Mouse (Mus musculus) CH12.LX (cell line): ENCODE data around the gene Zkscan7. TPM values are rescaled to one million over a fixed set of nuclear protein-coding genes. Genes with fewer than 3 reads are reported as not detected.

Experiments used
- DNase-seq: peaks from one replicate; pipeline ENCODE4 v3.0.0-alpha.2; 2013; ENCODE audit errors: extremely low read depth
- H3K27ac ChIP-seq: 2 replicates; pipeline ENCODE4 v1.5.1; 2012; ENCODE audit warnings: low read depth, mild to moderate bottlenecking, control low read depth, moderate library complexity; ENCODE audit not compliant: insufficient read depth
- H3K27me3 ChIP-seq: replicated peaks from 2 replicates; pipeline ENCODE3; 2012; ENCODE audit warnings: inconsistent platforms
- H3K36me3 ChIP-seq, 2 experiments: replicated peaks in 1 of 2; 2 replicates each; pipeline versions ENCODE3 to v1.6.1; 2012; ENCODE audit warnings: inconsistent platforms in 1 of 2, low read length in 1 of 2, mild to moderate bottlenecking in 1 of 2, mixed read lengths in 1 of 2, moderate library complexity in 1 of 2; ENCODE audit not compliant: control insufficient read depth in 1 of 2, insufficient read depth in 1 of 2
- H3K4me1 ChIP-seq, 2 experiments: 2 replicates each; pipeline ENCODE4 v1.6.1; 2012; ENCODE audit warnings: inconsistent platforms in 1 of 2, moderate library complexity in 1 of 2; ENCODE audit not compliant: insufficient read depth in 2 of 2, control insufficient read depth in 1 of 2
- H3K4me2 ChIP-seq: 2 replicates; pipeline ENCODE4 v1.6.1; 2012; ENCODE audit warnings: low read depth, mild to moderate bottlenecking, control low read depth; ENCODE audit not compliant: poor library complexity, insufficient read depth, severe bottlenecking
- H3K4me3 ChIP-seq, 3 experiments: fragments of 150-350 bp in 1 of 3; sonication (generic) in 1 of 3; replicated peaks in 1 of 3; 2 replicates each; pipeline versions ENCODE3 to v1.5.1; 2011 to 2012; ENCODE audit warnings: low read depth in 2 of 3, low read length in 2 of 3, mild to moderate bottlenecking in 2 of 3, moderate library complexity in 2 of 3, control low read depth in 1 of 3, improper control_type of control experiment in 1 of 3, inconsistent platforms in 1 of 3, mixed read lengths in 1 of 3; ENCODE audit not compliant: poor library complexity in 1 of 3
- H3K79me2 ChIP-seq: replicated peaks from 2 replicates; pipeline ENCODE4 v1.6.1; 2012; ENCODE audit warnings: mild to moderate bottlenecking, moderate library complexity; ENCODE audit not compliant: control insufficient read depth, poor library complexity, insufficient read depth, severe bottlenecking; ENCODE audit errors: extremely low read depth
- H3K9ac ChIP-seq: 2 replicates; pipeline ENCODE4 v1.6.1; 2012; ENCODE audit warnings: low read depth, mild to moderate bottlenecking, control low read depth, moderate library complexity; ENCODE audit not compliant: insufficient read depth
- H3K9me3 ChIP-seq: replicated peaks from 2 replicates; pipeline ENCODE3; 2012; ENCODE audit warnings: low read length, inconsistent platforms, mixed read lengths
- CHD2 ChIP-seq: IDR thresholded peaks from 2 replicates; pipeline ENCODE4 v1.6.1; 2011; ENCODE audit warnings: low read length, improper control_type of control experiment
- CTCF ChIP-seq, 2 experiments: IDR thresholded peaks in 1 of 2; conservative IDR thresholded peaks in 1 of 2; 2 replicates each; pipeline ENCODE4 v1.5.1; 2011 to 2012; ENCODE audit warnings: low read depth in 2 of 2, low read length in 2 of 2, improper control_type of control experiment in 1 of 2, inconsistent platforms in 1 of 2, mild to moderate bottlenecking in 1 of 2, moderate library complexity in 1 of 2
- ELF1 ChIP-seq: IDR thresholded peaks from 2 replicates; pipeline ENCODE4 v1.6.1; 2014; ENCODE audit warnings: low read depth, mild to moderate bottlenecking, inconsistent platforms, low read length, improper control_type of control experiment
- ETS1 ChIP-seq: conservative IDR thresholded peaks from 2 replicates; pipeline ENCODE4 v1.6.1; 2012; ENCODE audit warnings: low read depth, mild to moderate bottlenecking, inconsistent platforms, low read length, improper control_type of control experiment, moderate library complexity
- GABPA ChIP-seq: IDR thresholded peaks from 2 replicates; pipeline ENCODE4 v1.6.1; 2012; ENCODE audit warnings: low read depth, low read length, improper control_type of control experiment, inconsistent platforms; ENCODE audit not compliant: insufficient replicate concordance
- HCFC1 ChIP-seq: IDR thresholded peaks from 2 replicates; pipeline ENCODE4 v1.6.1; 2012; ENCODE audit warnings: low read depth, mild to moderate bottlenecking, inconsistent platforms, low read length, improper control_type of control experiment
- IRF4 ChIP-seq: IDR thresholded peaks from 2 replicates; pipeline ENCODE4 v1.6.1; 2014; ENCODE audit warnings: low read depth, mild to moderate bottlenecking, inconsistent platforms, low read length, improper control_type of control experiment
- JUN ChIP-seq: IDR thresholded peaks from 2 replicates; pipeline ENCODE4 v1.6.1; 2011; ENCODE audit warnings: low read depth, mild to moderate bottlenecking, low read length, improper control_type of control experiment, moderate library complexity; ENCODE audit not compliant: insufficient read depth
- JUND ChIP-seq: conservative IDR thresholded peaks from 2 replicates; pipeline ENCODE4 v1.6.1; 2011; ENCODE audit warnings: low read depth, low read length, improper control_type of control experiment
- MAFK ChIP-seq: IDR thresholded peaks from 2 replicates; pipeline ENCODE4 v1.6.1; 2011; ENCODE audit warnings: low read length, improper control_type of control experiment; ENCODE audit not compliant: insufficient replicate concordance
- MYC ChIP-seq: IDR thresholded peaks from 2 replicates; pipeline ENCODE4 v1.6.1; 2011; ENCODE audit warnings: low read depth, mild to moderate bottlenecking, improper control_type of control experiment, low read length
- NELFE ChIP-seq: IDR thresholded peaks from 2 replicates; pipeline ENCODE4 v1.6.1; 2011; ENCODE audit warnings: low read depth, low read length, improper control_type of control experiment
- NRF1 ChIP-seq: IDR thresholded peaks from 2 replicates; pipeline ENCODE4 v1.6.1; 2014; ENCODE audit warnings: low read depth, mild to moderate bottlenecking, inconsistent platforms, low read length, improper control_type of control experiment, moderate library complexity
- POLR2A ChIP-seq: IDR thresholded peaks from 2 replicates; pipeline ENCODE4 v1.6.1; 2011; ENCODE audit warnings: low read depth, mild to moderate bottlenecking, improper control_type of control experiment, low read length
- RCOR1 ChIP-seq: conservative IDR thresholded peaks from 2 replicates; pipeline ENCODE4 v1.6.1; 2012; ENCODE audit warnings: low read depth, mild to moderate bottlenecking, inconsistent platforms, low read length, improper control_type of control experiment
- TBP ChIP-seq: conservative IDR thresholded peaks from 2 replicates; pipeline ENCODE4 v1.6.1; 2011; ENCODE audit warnings: low read depth, low read length, improper control_type of control experiment
- ZC3H11A ChIP-seq: IDR thresholded peaks from 2 replicates; pipeline ENCODE4 v1.6.1; 2012; ENCODE audit warnings: low read depth, mild to moderate bottlenecking, inconsistent platforms, low read length, improper control_type of control experiment
- ZMIZ1 ChIP-seq: IDR thresholded peaks from 2 replicates; pipeline ENCODE4 v1.6.1; 2012; ENCODE audit warnings: low read depth, mild to moderate bottlenecking, inconsistent platforms, low read length, improper control_type of control experiment
- ZNF384 ChIP-seq: IDR thresholded peaks from 2 replicates; pipeline ENCODE4 v1.6.1; 2012; ENCODE audit warnings: low read depth, low read length, improper control_type of control experiment, inconsistent platforms
- dilution Hi-C: fragments of 300-500 bp; cut with MboI; formaldehyde crosslinking; loops from 2 replicates; pipeline ENCODE4 v1.14.3; 2020; ENCODE audit warnings: low sequenced_read_pairs; ENCODE audit not compliant: extremely low pct_unique_long_range_greater_than_20kb, extremely low pct_ligation_motif_present
- in situ Hi-C: fragments of 300-500 bp; cut with MboI; formaldehyde crosslinking; loops from 3 replicates; pipeline ENCODE4 v1.14.3; 2019; ENCODE audit warnings: low sequenced_read_pairs, low pct_ligation_motif_present, low pct_unique_long_range_greater_than_20kb, mixed read lengths
- polyA plus RNA-seq: library from polyadenylated mRNA; unstranded; fragments of >175 nt; gene quantifications from 2 replicates; pipeline ENCODE4 v1.2.1, GENCODE M21; 2012; ENCODE audit warnings: low read depth; ENCODE audit not compliant: insufficient read length
- total RNA-seq, 2 experiments: library from RNA; depleted of rRNA; stranded (reverse); fragments of 300-350 nt in 1 of 2; fragments of >200 nt in 1 of 2; gene quantifications; 2 replicates each; pipeline ENCODE4 v1.2.3; 2012 to 2014

The Zkscan7 gene
- total and polyA plus RNA-seq, 3 experiments: 3.5 to 6.6 (median 6.4) TPM

DNA sequence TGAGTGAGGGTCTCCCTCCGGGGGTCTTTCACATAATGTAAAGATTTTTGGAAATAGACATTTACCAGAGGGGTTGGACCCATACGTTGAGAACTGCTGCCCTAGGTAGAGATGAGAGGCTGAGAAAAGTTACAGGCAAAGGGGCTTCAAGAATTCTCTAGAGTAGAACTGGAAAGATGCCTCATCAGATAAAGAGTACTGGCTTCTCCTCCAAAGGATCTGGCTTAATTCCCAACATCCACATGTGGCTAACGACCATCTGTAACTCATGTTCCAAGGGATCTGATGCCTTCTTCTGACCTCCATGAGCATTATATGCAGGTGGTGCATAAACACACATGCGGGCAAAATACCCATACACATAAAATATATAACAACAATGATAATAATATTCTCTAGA lies 29.9 kb upstream of the Zkscan7 start:
- dilution Hi-C loops (no loop called here), in situ Hi-C loops (no loop called here)
- no peaks in the 10 kb centered on the region for H3K4me1 ChIP-seq
- H3K4me2 ChIP-seq: no peak overlapping the region
- H3K9ac ChIP-seq: no peak overlapping the region
- H3K27me3 ChIP-seq: no peaks in the 10 kb centered on the region
- peaks cover 44% of the 10 kb centered on the region for H3K9me3 ChIP-seq
- no peak for DNase-seq
- TF ChIP-seq JUN: no peak
- no peak for TF ChIP-seq IRF4
- no peak for TF ChIP-seq CTCF (conservative IDR thresholded peaks at IDR 0.05 in 1 of 2, IDR thresholded peaks at IDR 0.05 in 1 of 2; ENCODE audit: low read depth in 2 of 2, low read length in 2 of 2)
- TF ChIP-seq MAFK: no peak
- H3K27ac ChIP-seq: no peak overlapping the region
- no peak overlapping the region for H3K4me3 ChIP-seq
- peaks cover 73 to 92% of the 10 kb centered on the region in 2 experiments for H3K36me3 ChIP-seq
- H3K79me2 ChIP-seq: 0 out of 2 replicates have a peak, but pooled peaks cover 4% of the 10 kb centered on the region

DNA sequence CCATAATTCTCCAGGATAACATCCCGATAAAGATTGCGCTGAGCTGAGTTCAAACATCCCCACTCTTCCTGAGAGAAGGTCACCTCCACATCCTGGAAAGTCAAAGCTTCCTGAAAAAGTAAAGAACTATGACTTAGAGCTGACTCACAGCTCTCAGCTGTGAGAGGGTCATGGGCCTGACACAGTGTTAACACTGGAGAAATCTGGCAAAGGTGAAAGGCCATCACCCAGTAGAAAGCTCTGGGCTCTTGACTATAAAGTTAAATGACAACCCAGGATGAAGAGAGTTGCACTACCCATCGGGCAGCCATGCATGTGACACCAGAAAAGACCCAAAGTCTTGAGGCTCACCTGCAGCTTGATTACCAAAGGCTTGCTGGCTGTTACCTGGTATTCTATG lies 28.8 kb upstream of the Zkscan7 start:
- Histone ChIP-seq H3K4me2 (no peak overlapping the region), H3K4me3 (no peak overlapping the region), H3K9ac (no peak overlapping the region), H3K36me3 (peaks cover 81 to 92% of the 10 kb centered on the region in 2 experiments), H3K79me2 (peaks cover 6% of the 10 kb centered on the region), H3K27me3 (no peaks in the 10 kb centered on the region), H3K4me1 (no peaks in the 10 kb centered on the region), H3K27ac (no peak overlapping the region), H3K9me3 (peaks cover 55% of the 10 kb centered on the region)
- in situ Hi-C loops (no loop called here), dilution Hi-C loops (no loop called here)
- TF ChIP-seq RCOR1 (no peak), GABPA (no peak)
- DNase-seq: no peak

DNA sequence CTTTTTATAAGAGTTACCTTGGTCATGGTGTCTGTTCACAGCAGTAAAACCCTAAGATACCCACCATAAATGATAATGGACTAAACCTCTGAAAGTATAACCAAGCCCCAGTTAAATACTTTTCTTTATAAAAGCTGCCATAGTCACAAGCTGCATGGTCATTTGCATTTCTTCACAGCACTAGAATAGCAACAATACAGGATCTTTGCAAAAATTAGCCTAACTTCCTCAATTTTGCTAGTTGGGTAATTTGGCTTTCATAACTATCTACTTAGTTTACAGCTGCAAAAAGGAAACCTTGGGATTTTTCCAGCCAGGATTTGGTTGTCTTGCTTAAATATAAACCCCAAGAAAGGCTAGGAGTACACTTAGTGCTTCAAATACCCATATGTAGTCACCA lies 24.7 kb upstream of the Zkscan7 start:
- TF ChIP-seq ZC3H11A: no peak
- TF ChIP-seq CHD2: no peak
- no peak for TF ChIP-seq TBP
- no peak for TF ChIP-seq ELF1
- TF ChIP-seq MAFK: no peak
- TF ChIP-seq NELFE: no peak
- no peak for TF ChIP-seq JUND
- TF ChIP-seq ETS1: no peak
- no peak for TF ChIP-seq IRF4
- no peak for TF ChIP-seq NRF1
- TF ChIP-seq ZMIZ1: no peak
- no peak for TF ChIP-seq MYC
- no peak for TF ChIP-seq POLR2A
- TF ChIP-seq HCFC1: no peak
- no peak for TF ChIP-seq ZNF384
- Histone ChIP-seq H3K4me1 (peaks cover 0 to 13% of the 10 kb centered on the region in 2 experiments; a peak in 1 of 4 replicates), H3K36me3 (peaks cover 72 to 77% of the 10 kb centered on the region in 2 experiments), H3K9ac (no peak overlapping the region), H3K4me2 (no peak overlapping the region), H3K4me3 (peak overlapping the region in 1 of 3 experiments; percentile 7), H3K79me2 (peaks cover 43% of the 10 kb centered on the region), H3K27me3 (no peaks in the 10 kb centered on the region), H3K27ac (no peak overlapping the region), H3K9me3 (peaks cover 64% of the 10 kb centered on the region)
- in situ Hi-C loops: no loop called here
- dilution Hi-C loops: no loop called here
- DNase-seq: no peak
